Mouse (Mus musculus): ENCODE data around the gene Tmem52b. TPM values are rescaled to one million over a fixed set of nuclear protein-coding genes. Genes with fewer than 3 reads are reported as not detected.

The Tmem52b gene
- not detected for polyA plus RNA-seq (2014; fragmentation: Illumina TruSeq; extraction: RNeasy Lipid Tissue Mini Kit (QIAGEN cat#74804); ENCODE audit: low read depth, low replicate concordance)

DNA sequence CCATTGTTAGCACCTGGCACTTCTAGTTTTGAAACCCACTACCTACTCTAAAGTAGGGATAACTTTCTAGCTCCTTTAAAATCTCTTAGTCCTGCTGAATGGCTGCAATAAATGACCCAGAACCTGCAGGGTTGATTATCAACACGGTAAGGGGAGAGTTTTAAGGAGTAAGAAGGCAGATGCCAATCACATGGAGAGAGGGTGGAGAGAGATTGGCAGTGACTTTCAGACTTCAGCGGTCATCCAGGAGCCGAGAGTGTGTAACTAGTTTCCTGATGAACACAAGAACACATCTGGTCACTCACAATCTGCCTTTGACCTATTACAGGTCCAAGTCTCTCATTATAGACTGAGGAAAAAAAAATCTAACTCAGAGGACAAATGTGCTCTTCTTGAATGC lies at the start of gene Tmem52b:
TSS of gene Tmem52b (plus strand) at position 189 of the 400 bp plus-strand sequence.

DNA sequence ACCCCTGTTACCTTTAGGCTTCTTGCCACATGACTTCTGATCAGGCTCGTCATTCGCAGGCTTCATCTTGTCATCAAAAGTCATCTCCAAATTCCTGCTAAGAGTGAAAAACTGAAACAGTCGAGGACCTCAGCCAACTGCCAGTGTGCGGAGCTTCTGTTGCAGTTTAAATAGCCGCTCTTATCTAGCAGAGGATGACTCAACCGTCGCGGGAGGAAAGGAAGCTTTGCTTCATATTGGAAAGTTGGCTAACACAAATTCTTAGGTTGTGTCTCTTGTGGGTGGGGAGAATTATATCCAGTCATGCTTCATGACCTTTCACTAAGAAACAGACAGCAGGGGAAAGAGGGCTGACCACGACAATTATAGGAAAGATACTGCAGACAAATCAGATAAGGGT lies 5.3 kb upstream of the Tmem52b start, which contains the start of gene Olr1:
TSS of gene Olr1 (minus strand) at position 142 of the 400 bp plus-strand sequence.

DNA sequence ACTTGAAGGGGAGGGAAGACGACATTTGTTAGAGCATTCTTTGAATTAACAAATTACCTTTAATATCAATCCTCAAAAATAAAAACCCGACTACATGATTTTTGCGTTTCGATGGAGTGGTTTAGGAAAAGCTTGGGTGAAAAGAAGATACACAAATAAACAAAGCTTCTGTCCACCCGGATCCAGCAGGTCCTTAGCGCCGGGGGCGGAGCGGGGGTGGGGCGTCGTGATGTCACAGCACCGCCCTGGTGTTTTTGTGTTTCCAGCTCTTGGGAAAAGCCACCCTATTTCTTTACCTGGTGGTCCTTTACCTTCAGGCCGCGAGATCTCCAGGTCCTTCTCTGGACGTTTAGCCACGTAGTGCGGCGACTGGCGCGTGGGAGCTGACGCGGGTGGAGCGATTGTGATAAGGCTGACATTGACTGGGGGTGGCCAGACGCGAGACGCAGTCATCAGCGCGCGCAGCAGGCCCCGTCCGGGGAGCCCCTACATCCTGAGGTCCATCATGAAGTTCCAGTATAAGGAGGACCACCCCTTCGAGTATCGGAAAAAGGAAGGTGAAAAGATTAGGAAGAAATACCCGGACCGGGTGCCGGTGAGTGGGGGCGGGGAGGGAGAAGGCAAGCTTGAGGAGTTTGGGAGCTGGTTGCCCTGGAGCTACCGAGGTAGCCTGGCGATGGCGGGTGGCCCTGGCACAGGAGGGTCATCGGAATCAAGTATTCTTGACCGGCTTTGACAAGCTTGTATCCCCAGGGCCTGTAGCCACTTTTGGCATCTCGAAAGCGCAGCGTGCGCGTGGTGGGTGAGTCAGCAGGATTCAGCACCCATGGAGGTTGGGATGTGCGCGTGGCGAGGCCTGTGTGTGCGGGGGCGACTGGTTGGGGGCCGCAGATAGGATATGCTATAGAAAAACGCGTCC lies 20.8 kb downstream of the Tmem52b start, which contains the start of gene Gabarapl1:
TSS of gene Gabarapl1 (plus strand) at position 219 of the 919 bp plus-strand sequence.

Other genes with a start within 250 kb of the Tmem52b start
- gene Cd69, start 237.1 kb upstream of the Tmem52b start, polyA plus RNA-seq (2014; fragmentation: Illumina TruSeq; extraction: RNeasy Lipid Tissue Mini Kit (QIAGEN cat#74804); ENCODE audit: low read depth, low replicate concordance): 0.85 TPM
- not detected for gene 4922502D21Rik, start 180.8 kb upstream of the Tmem52b start, polyA plus RNA-seq (2014; fragmentation: Illumina TruSeq; extraction: RNeasy Lipid Tissue Mini Kit (QIAGEN cat#74804); ENCODE audit: low read depth, low replicate concordance)
- gene Clec12a, start 169.9 kb upstream of the Tmem52b start, polyA plus RNA-seq (2014; fragmentation: Illumina TruSeq; extraction: RNeasy Lipid Tissue Mini Kit (QIAGEN cat#74804); ENCODE audit: low read depth, low replicate concordance): 9.6 TPM
- not detected for gene Clec12b, start 126.7 kb upstream of the Tmem52b start, polyA plus RNA-seq (2014; fragmentation: Illumina TruSeq; extraction: RNeasy Lipid Tissue Mini Kit (QIAGEN cat#74804); ENCODE audit: low read depth, low replicate concordance)
- gene Clec1b, start 115.3 kb upstream of the Tmem52b start, polyA plus RNA-seq (2014; fragmentation: Illumina TruSeq; extraction: RNeasy Lipid Tissue Mini Kit (QIAGEN cat#74804); ENCODE audit: low read depth, low replicate concordance): 22.1 TPM
- 2.5 TPM for gene Clec9a, start 103.7 kb upstream of the Tmem52b start, polyA plus RNA-seq (2014; fragmentation: Illumina TruSeq; extraction: RNeasy Lipid Tissue Mini Kit (QIAGEN cat#74804); ENCODE audit: low read depth, low replicate concordance)
- gene Clec1a, start 60.6 kb upstream of the Tmem52b start, polyA plus RNA-seq (2014; fragmentation: Illumina TruSeq; extraction: RNeasy Lipid Tissue Mini Kit (QIAGEN cat#74804); ENCODE audit: low read depth, low replicate concordance): 2.4 TPM
- gene Olr1, start 5.4 kb upstream of the Tmem52b start, polyA plus RNA-seq (2014; fragmentation: Illumina TruSeq; extraction: RNeasy Lipid Tissue Mini Kit (QIAGEN cat#74804); ENCODE audit: low read depth, low replicate concordance): 0.11 TPM
- 145 TPM for gene Gabarapl1, start 20.6 kb downstream of the Tmem52b start, polyA plus RNA-seq (2014; fragmentation: Illumina TruSeq; extraction: RNeasy Lipid Tissue Mini Kit (QIAGEN cat#74804); ENCODE audit: low read depth, low replicate concordance)
- gene Klre1, start 65.3 kb downstream of the Tmem52b start, polyA plus RNA-seq (2014; fragmentation: Illumina TruSeq; extraction: RNeasy Lipid Tissue Mini Kit (QIAGEN cat#74804); ENCODE audit: low read depth, low replicate concordance): 0.77 TPM
- 4.5 TPM for gene Klrd1, start 79.2 kb downstream of the Tmem52b start, polyA plus RNA-seq (2014; fragmentation: Illumina TruSeq; extraction: RNeasy Lipid Tissue Mini Kit (QIAGEN cat#74804); ENCODE audit: low read depth, low replicate concordance)
- gene Klrk1, start 111.3 kb downstream of the Tmem52b start, polyA plus RNA-seq (2014; fragmentation: Illumina TruSeq; extraction: RNeasy Lipid Tissue Mini Kit (QIAGEN cat#74804); ENCODE audit: low read depth, low replicate concordance): 5.4 TPM
- not detected for gene Klrc3, start 130.8 kb downstream of the Tmem52b start, polyA plus RNA-seq (2014; fragmentation: Illumina TruSeq; extraction: RNeasy Lipid Tissue Mini Kit (QIAGEN cat#74804); ENCODE audit: low read depth, low replicate concordance)
- 0.40 TPM for gene Klrc2, start 148.1 kb downstream of the Tmem52b start, polyA plus RNA-seq (2014; fragmentation: Illumina TruSeq; extraction: RNeasy Lipid Tissue Mini Kit (QIAGEN cat#74804); ENCODE audit: low read depth, low replicate concordance)
- gene Klrc1, start 166.4 kb downstream of the Tmem52b start, polyA plus RNA-seq (2014; fragmentation: Illumina TruSeq; extraction: RNeasy Lipid Tissue Mini Kit (QIAGEN cat#74804); ENCODE audit: low read depth, low replicate concordance): 0.90 TPM
- not detected for gene Klri1, start 204.6 kb downstream of the Tmem52b start, polyA plus RNA-seq (2014; fragmentation: Illumina TruSeq; extraction: RNeasy Lipid Tissue Mini Kit (QIAGEN cat#74804); ENCODE audit: low read depth, low replicate concordance)
- gene Klri2, start 227.9 kb downstream of the Tmem52b start, polyA plus RNA-seq (2014; fragmentation: Illumina TruSeq; extraction: RNeasy Lipid Tissue Mini Kit (QIAGEN cat#74804); ENCODE audit: low read depth, low replicate concordance): 0.19 TPM

All from liver, adult 10 weeks (tissue).